Mouse (Mus musculus): Measurements from ENCODE around the gene Csf1. TPM values are rescaled to one million over a fixed set of nuclear protein-coding genes. Genes with fewer than 3 reads are reported as not detected.
A peak's percentile ranks its signal among the peaks of the same experiment; 100 is the strongest.

The Csf1 gene
- polyA plus RNA-seq, 1 experiment, result 2.8 TPM

DNA sequence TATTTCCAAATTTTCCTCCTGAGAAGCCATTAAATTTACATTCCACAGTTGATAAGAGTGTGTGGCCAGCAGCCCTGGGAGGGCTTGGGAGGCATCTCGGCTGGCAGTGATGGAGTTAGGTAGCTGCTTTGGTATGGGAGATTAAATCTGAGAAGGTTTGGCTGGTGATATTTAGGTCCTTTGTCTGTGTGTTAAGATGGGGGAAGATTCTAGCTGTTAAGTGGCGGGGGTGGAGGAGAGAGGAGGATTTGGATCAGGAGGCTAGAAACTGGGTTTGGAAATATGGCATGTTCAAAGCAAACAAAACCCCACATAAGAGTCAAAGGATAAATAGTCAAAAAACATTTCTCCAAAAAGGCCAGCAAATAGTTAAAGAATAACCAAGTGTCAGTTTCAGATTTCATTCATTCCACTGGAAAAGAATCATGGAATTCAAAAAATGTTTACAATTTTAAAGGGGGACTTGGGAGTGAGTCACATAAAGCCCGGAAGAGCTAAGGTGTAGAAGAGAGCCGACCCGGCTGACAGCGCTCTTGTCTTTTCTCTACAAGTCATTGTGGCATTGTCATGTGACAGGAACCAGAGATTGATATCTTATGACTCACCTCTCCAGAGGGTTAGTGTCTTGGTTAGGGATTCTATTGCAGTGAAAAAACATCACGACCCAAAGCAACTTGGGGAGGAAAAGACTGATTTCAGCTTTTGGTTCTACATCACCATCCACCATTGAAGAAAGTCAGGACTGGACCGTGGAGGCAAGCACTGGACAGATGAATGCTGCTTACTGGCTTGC, 36.1 kb upstream of the Csf1 start:
- Histone ChIP-seq H3K4me1 (ENCODE audit: control insufficient read depth, insufficient read depth, low read length) (peaks cover 8% of the 10 kb centered on the region), H3K36me3 (ENCODE audit: control insufficient read depth, insufficient read depth, low read length) (no peaks in the 10 kb centered on the region), H3K27ac (ENCODE audit: control insufficient read depth, insufficient read depth, low read depth, low read length) (no peak overlapping the region), H3K27me3 (ENCODE audit: control insufficient read depth, insufficient read depth, low read length) (no peaks in the 10 kb centered on the region), H3K4me3 (ENCODE audit: control insufficient read depth, low read depth, low read length) (no peak overlapping the region)
- TF ChIP-seq POLR2A (IDR thresholded peaks at IDR 0.05; ENCODE audit: control insufficient read depth, low read depth, low read length) (no peak), CTCF (IDR thresholded peaks at IDR 0.05; ENCODE audit: control insufficient read depth, insufficient read depth, insufficient replicate concordance, low read depth, low read length) (no peak)

DNA sequence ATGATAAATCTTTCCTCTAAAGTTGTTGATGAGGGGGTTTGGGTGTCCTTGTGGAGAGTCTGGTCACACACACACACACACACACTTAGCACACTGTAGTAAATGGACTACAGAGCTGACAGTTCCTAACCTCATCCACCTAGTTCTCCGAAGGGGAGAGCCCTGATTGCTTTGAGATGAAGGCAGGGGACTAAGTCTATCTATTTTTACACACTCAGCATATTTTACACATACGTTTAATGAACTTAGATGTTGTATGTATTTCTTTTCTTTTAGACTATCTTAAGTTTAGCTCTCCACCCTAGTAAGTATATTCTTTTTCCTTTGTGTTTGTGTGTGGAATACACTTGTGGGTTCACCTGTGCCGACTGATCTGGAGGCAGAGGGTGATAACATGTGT, 34.6 kb upstream of the Csf1 start:
- TF ChIP-seq POLR2A (IDR thresholded peaks at IDR 0.05; ENCODE audit: control insufficient read depth, low read depth, low read length) (no peak), CTCF (IDR thresholded peaks at IDR 0.05; ENCODE audit: control insufficient read depth, insufficient read depth, insufficient replicate concordance, low read depth, low read length) (no peak)
- Histone ChIP-seq H3K4me3 (ENCODE audit: control insufficient read depth, low read depth, low read length) (no peak overlapping the region), H3K27me3 (ENCODE audit: control insufficient read depth, insufficient read depth, low read length) (no peaks in the 10 kb centered on the region), H3K36me3 (ENCODE audit: control insufficient read depth, insufficient read depth, low read length) (no peaks in the 10 kb centered on the region), H3K4me1 (ENCODE audit: control insufficient read depth, insufficient read depth, low read length) (peaks cover 8% of the 10 kb centered on the region), H3K27ac (ENCODE audit: control insufficient read depth, insufficient read depth, low read depth, low read length) (no peak overlapping the region)

DNA sequence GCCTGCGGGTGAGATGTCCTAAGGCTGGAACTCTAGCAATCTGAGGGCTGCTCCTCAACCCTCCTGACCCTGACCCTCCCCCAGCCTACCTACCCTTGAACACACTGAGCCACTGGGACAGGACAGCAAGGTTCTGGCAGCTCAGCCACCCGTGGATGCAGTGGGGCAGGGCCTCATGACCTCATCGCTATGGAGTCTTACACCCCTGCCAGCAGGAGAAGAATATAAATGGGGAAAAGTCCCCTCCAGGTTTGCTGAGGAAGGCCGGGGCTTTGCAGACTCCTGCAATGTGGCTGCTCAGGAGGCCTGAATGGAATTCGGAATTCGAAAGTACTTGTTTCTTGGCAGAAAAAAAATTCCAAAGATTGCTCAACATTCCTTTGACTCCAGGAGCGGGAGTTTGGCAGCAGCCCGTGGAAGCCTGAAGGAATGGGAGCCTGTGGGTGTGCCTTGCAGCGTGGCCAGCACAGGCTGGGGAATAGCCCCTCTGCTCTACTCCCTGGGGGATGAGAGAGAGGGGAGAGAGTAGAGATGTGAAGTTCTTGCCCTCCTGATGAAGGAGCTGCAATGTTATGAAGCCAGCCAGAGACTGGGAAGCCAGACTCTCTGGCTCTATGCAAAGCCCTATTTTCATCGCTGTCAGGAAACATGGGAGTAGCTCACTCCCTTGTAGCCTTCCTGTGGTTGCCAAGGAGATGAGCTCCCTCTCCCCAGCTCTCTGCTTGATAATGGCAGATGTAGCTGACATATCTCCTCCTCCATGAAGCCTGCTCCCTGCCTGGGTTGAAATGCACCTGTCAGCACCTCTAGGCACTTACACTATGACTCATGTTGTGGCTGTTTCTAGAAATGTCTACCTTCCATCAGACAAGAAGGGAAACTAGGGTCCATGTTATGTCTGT, 33.3 kb upstream of the Csf1 start:
- H3K27me3 ChIP-seq (ENCODE audit: control insufficient read depth, insufficient read depth, low read length), result no peaks in the 10 kb centered on the region
- no peak overlapping the region for H3K4me3 ChIP-seq (ENCODE audit: control insufficient read depth, low read depth, low read length)
- peak overlapping the region; percentile 47 for H3K27ac ChIP-seq (ENCODE audit: control insufficient read depth, insufficient read depth, low read depth, low read length)
- peaks cover 8% of the 10 kb centered on the region for H3K4me1 ChIP-seq (ENCODE audit: control insufficient read depth, insufficient read depth, low read length)
- H3K36me3 ChIP-seq (ENCODE audit: control insufficient read depth, insufficient read depth, low read length), result no peaks in the 10 kb centered on the region
- TF ChIP-seq POLR2A (IDR thresholded peaks at IDR 0.05; ENCODE audit: control insufficient read depth, low read depth, low read length) (no peak), CTCF (IDR thresholded peaks at IDR 0.05; ENCODE audit: control insufficient read depth, insufficient read depth, insufficient replicate concordance, low read depth, low read length) (no peak)

DNA sequence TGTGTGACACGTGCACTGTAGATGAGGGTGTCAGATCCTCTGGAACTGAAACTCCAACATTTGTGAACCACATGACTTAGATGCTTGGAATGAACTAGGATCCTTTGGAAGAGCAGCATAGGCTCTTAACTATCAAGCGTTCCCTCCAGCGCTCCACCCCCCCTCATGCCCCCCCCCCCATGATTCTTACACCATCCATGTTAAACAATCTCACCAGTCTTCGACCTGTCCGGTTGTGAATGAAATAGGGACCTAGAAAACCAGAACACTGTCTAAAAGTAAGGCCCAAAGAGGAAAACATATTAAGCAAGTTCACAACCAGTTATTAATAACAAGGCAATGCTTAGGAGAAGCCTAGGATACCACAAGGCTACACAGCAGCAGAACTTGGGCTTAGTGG, 32.5 kb upstream of the Csf1 start:
- Histone ChIP-seq H3K4me1 (ENCODE audit: control insufficient read depth, insufficient read depth, low read length) (peaks cover 9% of the 10 kb centered on the region), H3K4me3 (ENCODE audit: control insufficient read depth, low read depth, low read length) (no peak overlapping the region), H3K27me3 (ENCODE audit: control insufficient read depth, insufficient read depth, low read length) (no peaks in the 10 kb centered on the region), H3K36me3 (ENCODE audit: control insufficient read depth, insufficient read depth, low read length) (no peaks in the 10 kb centered on the region), H3K27ac (ENCODE audit: control insufficient read depth, insufficient read depth, low read depth, low read length) (no peak overlapping the region)
- TF ChIP-seq CTCF (IDR thresholded peaks at IDR 0.05; ENCODE audit: control insufficient read depth, insufficient read depth, insufficient replicate concordance, low read depth, low read length) (no peak), POLR2A (IDR thresholded peaks at IDR 0.05; ENCODE audit: control insufficient read depth, low read depth, low read length) (no peak)

DNA sequence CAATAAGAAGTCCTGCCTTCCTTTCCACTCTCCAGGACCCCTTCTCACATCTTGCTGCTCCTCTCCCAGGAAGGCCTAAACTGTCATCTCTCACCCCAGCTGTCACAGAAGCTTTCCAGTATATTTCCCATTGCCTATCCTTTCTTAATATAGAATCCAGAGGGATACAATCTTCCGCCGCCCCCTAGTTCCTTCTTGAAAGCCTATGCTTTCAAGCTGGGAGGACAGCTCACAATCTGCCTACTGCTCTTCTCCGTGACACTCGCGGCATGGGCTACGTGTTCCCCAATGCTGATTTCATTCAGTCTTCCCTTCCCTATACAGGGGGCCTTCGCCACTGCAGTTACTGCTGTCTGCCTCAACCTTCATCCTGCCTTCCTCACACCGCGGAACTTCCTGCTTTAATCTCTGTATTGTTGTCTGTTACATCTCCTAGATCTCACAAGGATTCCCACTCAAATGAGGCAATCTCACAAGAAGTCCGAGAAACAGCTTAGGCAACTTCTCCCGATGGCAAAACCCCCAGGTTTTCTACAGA, 30.6 kb upstream of the Csf1 start:
- no peak overlapping the region for H3K4me3 ChIP-seq (ENCODE audit: control insufficient read depth, low read depth, low read length)
- H3K4me1 ChIP-seq (ENCODE audit: control insufficient read depth, insufficient read depth, low read length), result peaks cover 10% of the 10 kb centered on the region
- no peak overlapping the region for H3K27ac ChIP-seq (ENCODE audit: control insufficient read depth, insufficient read depth, low read depth, low read length)
- no peaks in the 10 kb centered on the region for H3K27me3 ChIP-seq (ENCODE audit: control insufficient read depth, insufficient read depth, low read length)
- H3K36me3 ChIP-seq (ENCODE audit: control insufficient read depth, insufficient read depth, low read length), result no peaks in the 10 kb centered on the region
- no peak for TF ChIP-seq CTCF (IDR thresholded peaks at IDR 0.05; ENCODE audit: control insufficient read depth, insufficient read depth, insufficient replicate concordance, low read depth, low read length)
- no peak for TF ChIP-seq POLR2A (IDR thresholded peaks at IDR 0.05; ENCODE audit: control insufficient read depth, low read depth, low read length)

DNA sequence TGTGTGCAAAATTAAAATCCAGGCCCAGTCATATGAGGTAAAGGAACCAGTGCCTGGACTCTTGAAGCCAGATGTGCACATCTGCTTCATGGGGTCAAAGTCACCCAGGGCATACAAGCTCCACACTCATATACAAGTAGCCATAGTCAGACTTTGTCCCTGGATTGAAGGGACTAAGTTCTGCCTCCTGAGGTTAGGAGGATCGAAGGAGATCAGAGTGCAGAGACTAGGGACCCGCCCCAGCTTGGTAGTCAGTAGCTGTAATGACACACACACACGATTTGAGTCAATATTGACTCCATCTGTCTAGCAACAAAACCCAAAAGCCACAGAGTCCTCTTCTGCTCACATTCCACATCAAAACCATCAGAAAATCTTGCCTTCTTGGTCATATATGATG, 30.0 kb upstream of the Csf1 start:
- Histone ChIP-seq H3K4me3 (ENCODE audit: control insufficient read depth, low read depth, low read length) (no peak overlapping the region), H3K36me3 (ENCODE audit: control insufficient read depth, insufficient read depth, low read length) (no peaks in the 10 kb centered on the region), H3K27me3 (ENCODE audit: control insufficient read depth, insufficient read depth, low read length) (no peaks in the 10 kb centered on the region), H3K4me1 (ENCODE audit: control insufficient read depth, insufficient read depth, low read length) (peaks cover 10% of the 10 kb centered on the region), H3K27ac (ENCODE audit: control insufficient read depth, insufficient read depth, low read depth, low read length) (no peak overlapping the region)
- TF ChIP-seq POLR2A (IDR thresholded peaks at IDR 0.05; ENCODE audit: control insufficient read depth, low read depth, low read length), result no peak
- TF ChIP-seq CTCF (IDR thresholded peaks at IDR 0.05; ENCODE audit: control insufficient read depth, insufficient read depth, insufficient replicate concordance, low read depth, low read length), result no peak

DNA sequence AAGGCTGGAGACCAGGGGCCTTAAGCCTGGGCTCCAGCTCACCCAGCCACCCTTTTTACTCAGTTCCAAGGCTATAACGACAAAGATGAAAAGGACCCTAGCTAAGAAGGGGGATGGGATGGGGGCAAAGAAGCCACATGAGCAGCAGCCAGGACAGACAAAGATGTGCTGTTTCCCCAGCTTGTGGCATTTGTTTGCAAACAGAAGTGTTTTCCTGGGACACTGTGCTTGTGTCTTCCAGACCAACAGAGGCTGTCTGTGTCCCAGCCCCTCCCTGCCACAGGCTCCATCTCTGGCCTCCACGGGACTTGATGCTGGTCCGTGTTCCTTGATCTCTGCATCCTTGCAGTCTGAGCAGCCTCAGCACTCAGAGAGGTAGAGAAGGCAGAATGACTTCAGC, 28.6 kb upstream of the Csf1 start:
- no peaks in the 10 kb centered on the region for H3K27me3 ChIP-seq (ENCODE audit: control insufficient read depth, insufficient read depth, low read length)
- no peaks in the 10 kb centered on the region for H3K36me3 ChIP-seq (ENCODE audit: control insufficient read depth, insufficient read depth, low read length)
- H3K4me1 ChIP-seq (ENCODE audit: control insufficient read depth, insufficient read depth, low read length), result peaks cover 10% of the 10 kb centered on the region
- H3K27ac ChIP-seq (ENCODE audit: control insufficient read depth, insufficient read depth, low read depth, low read length), result no peak overlapping the region
- TF ChIP-seq CTCF (IDR thresholded peaks at IDR 0.05; ENCODE audit: control insufficient read depth, insufficient read depth, insufficient replicate concordance, low read depth, low read length) (no peak), POLR2A (IDR thresholded peaks at IDR 0.05; ENCODE audit: control insufficient read depth, low read depth, low read length) (no peak)
- no peak overlapping the region for H3K4me3 ChIP-seq (ENCODE audit: control insufficient read depth, low read depth, low read length)
